Comparison of ENCODE assay signal across 14 mouse cellular contexts in genomic region chr12:30922401-30922800, GRCm38 (mm10). TPM values are rescaled to one million over a fixed set of nuclear protein-coding genes. Genes with fewer than 3 reads are reported as not detected.
DNase-seq lines count a peak whose midpoint lies in the region; ATAC-seq and TF ChIP-seq lines count a peak whose summit lies in the region.
"Had no signal": no experiment of that assay in that cellular context is flagged by ENCODE, and none has a peak within 500 bp of the region (broad histone marks: within the 10 kb centered on the region; RNA-seq: fewer than 3 reads in every experiment).

No protein-coding gene starts in this region.

- no peak for TF ChIP-seq POLR2A in kidney, adult 2 months (IDR thresholded peaks at IDR 0.05; ENCODE audit: low read depth, low read length)

- no peak overlapping the region for H3K9ac ChIP-seq in ES-E14 (ENCODE audit: insufficient read depth, low read depth, low read length, poor library complexity, severe bottlenecking)
- H3K9ac ChIP-seq: heart, embryonic 13.5 days; hindbrain, embryonic 14.5 days; limb, embryonic 15.5 days had no signal

- no peaks in the 10 kb centered on the region for H3K4me1 ChIP-seq in kidney, adult 2 months (ENCODE audit: control insufficient read depth, insufficient read depth, low read length)
- H3K4me1 ChIP-seq in ES-E14 (ENCODE audit: control insufficient read depth in 2 of 2, insufficient read depth in 2 of 2, low read length in 2 of 2, poor library complexity in 1 of 2), result no peaks in the 10 kb centered on the region
- peaks cover 3% of the 10 kb centered on the region; the same call in 1 of the 2 replicates for H3K4me1 ChIP-seq in megakaryocyte, embryonic 14.5 days
- H3K4me1 ChIP-seq: heart, embryonic 13.5 days; limb, embryonic 15.5 days had no signal

- H3K36me3 ChIP-seq in kidney, adult 2 months (ENCODE audit: control insufficient read depth, insufficient read depth, low read length), result no peaks in the 10 kb centered on the region; the same call in 1 of the 2 replicates
- H3K36me3 ChIP-seq in ES-E14 (ENCODE audit: control insufficient read depth, insufficient read depth, low read length, poor library complexity, severe bottlenecking), result no peaks in the 10 kb centered on the region
- H3K36me3 ChIP-seq in megakaryocyte, embryonic 14.5 days (replicated peaks; ENCODE audit: low read length), result no peaks in the 10 kb centered on the region
- H3K36me3 ChIP-seq: heart, embryonic 13.5 days had no signal

- ATAC-seq in hematopoietic stem cell, adult 5-6 weeks (replicated peaks in 1 of 2; ENCODE audit: insufficient read depth in 1 of 2, low FRiP score in 2 of 2, low TSS enrichment in 1 of 2, low read depth in 1 of 2, poor library complexity in 2 of 2, severe bottlenecking in 2 of 2), result peak; percentile 51 to 69; a peak in 3 of 4 replicates

- 84% methylated on average over 3 of the region's 3 CpGs for WGBS in kidney, adult 2 months

- no peaks in the 10 kb centered on the region for H3K27me3 ChIP-seq in kidney, adult 2 months (replicated peaks; ENCODE audit: control insufficient read depth, insufficient read depth, low read length)
- peaks cover 2% of the 10 kb centered on the region for H3K27me3 ChIP-seq in megakaryocyte, embryonic 14.5 days (replicated peaks)
- H3K27me3 ChIP-seq: heart, embryonic 13.5 days; limb, embryonic 15.5 days had no signal

- no peaks in the 10 kb centered on the region for H3K9me3 ChIP-seq in ES-E14 (ENCODE audit: control insufficient read depth, insufficient read depth, low read depth, low read length)
- H3K9me3 ChIP-seq in megakaryocyte, embryonic 14.5 days, result 0 out of 2 replicates have a peak, but pooled peaks cover 3% of the 10 kb centered on the region
- H3K9me3 ChIP-seq: heart, embryonic 13.5 days; limb, embryonic 15.5 days had no signal

- peak; percentile 24 for DNase-seq in kidney, adult 2 months
- DNase-seq in kidney, adult 8-10 months, result no peak
- DNase-seq in ES-E14 (ENCODE audit: low read depth, low spot score), result no peak
- no peak for DNase-seq in right cerebral cortex, postnatal 10 days (ENCODE audit: low spot score in 2 of 2)
- no peak for DNase-seq in kidney, adult 9 months
- no peak for DNase-seq in thymus, postnatal 10 days (ENCODE audit: low spot score in 2 of 2)
- DNase-seq: adrenal gland, adult 8-10 months; thymus, postnatal 25 days had no signal

- TF ChIP-seq CTCF in kidney, adult 2 months (conservative IDR thresholded peaks at IDR 0.05; ENCODE audit: insufficient read depth, insufficient read length, low read depth, low read length), result no peak

- H3K4me3 ChIP-seq in kidney, adult 2 months (ENCODE audit: insufficient read depth, low read depth, low read length), result no peak overlapping the region
- H3K4me3 ChIP-seq in ES-E14 (ENCODE audit: insufficient read depth in 1 of 2, low read depth in 1 of 2, low read length in 2 of 2, poor library complexity in 1 of 2, severe bottlenecking in 1 of 2), result no peak overlapping the region
- peak overlapping the region; percentile 42 for H3K4me3 ChIP-seq in megakaryocyte, embryonic 14.5 days (replicated peaks)
- H3K4me3 ChIP-seq: heart, embryonic 13.5 days; limb, embryonic 15.5 days had no signal

- H3K27ac ChIP-seq in kidney, adult 2 months (ENCODE audit: insufficient read depth, low read depth, low read length), result no peak overlapping the region
- H3K27ac ChIP-seq in ES-E14 (ENCODE audit: insufficient read depth, low read depth, low read length, poor library complexity, severe bottlenecking), result no peak overlapping the region
- H3K27ac ChIP-seq: heart, embryonic 13.5 days; hindbrain, embryonic 14.5 days; kidney, postnatal 0 days; limb, embryonic 15.5 days had no signal

- in situ Hi-C loops in ES-E14 (cut with MboI; ENCODE audit: low sequenced_read_pairs in 2 of 2, unreplicated experiment in 2 of 2), result no loop called here

TF ChIP-seq in ES-E14, 5 proteins besides CTCF, POLR2A, EP300 and RAD21:
- TF ChIP-seq ZC3H11A (IDR thresholded peaks at IDR 0.05; ENCODE audit: borderline replicate concordance, low read depth, low read length) (no peak), MAFK (IDR thresholded peaks at IDR 0.05; ENCODE audit: insufficient read depth, low read depth, low read length) (no peak), CHD2 (IDR thresholded peaks at IDR 0.05; ENCODE audit: low read depth, low read length) (peak; percentile 54; the same call in 1 of the 2 replicates)

RNA-seq across cellular contexts. Expression of gene Sh3yl1, which starts 10.9 kb away (rescaled TPM):
- polyA plus RNA-seq in kidney, adult 2 months (2012; rRNA removed), result 11.6 and 13.5 TPM in 2 replicates
- total RNA-seq in ES-E14 (2012; rRNA removed), result 2.6 and 4.2 TPM in 2 replicates
- total RNA-seq in hematopoietic stem cell, adult 5-6 weeks (2017), result 2.4 and 2.6 TPM in 2 replicates
- not detected in 2 replicates for polyA plus RNA-seq in megakaryocyte, embryonic 14.5 days (2012; ENCODE audit: insufficient read depth, low replicate concordance)

RNA-seq across cellular contexts. Expression of gene Acp1, which starts 11.0 kb away (rescaled TPM):
- polyA plus RNA-seq in kidney, adult 2 months (2012; rRNA removed), result 9.6 and 12.2 TPM in 2 replicates
- 53.8 and 73.7 TPM in 2 replicates for total RNA-seq in ES-E14 (2012; rRNA removed)
- 76.4 and 82.5 TPM in 2 replicates for total RNA-seq in hematopoietic stem cell, adult 5-6 weeks (2017)
- polyA plus RNA-seq in megakaryocyte, embryonic 14.5 days (2012; ENCODE audit: insufficient read depth, low replicate concordance), result 1.1 TPM in 1 of 2 replicates, not detected in the other

RNA-seq across cellular contexts. Expression of gene Alkal2, which starts 38.3 kb away (rescaled TPM):
- polyA plus RNA-seq in kidney, adult 2 months (2012; rRNA removed), result 0.41 and 0.87 TPM in 2 replicates
- not detected in 2 replicates for total RNA-seq in ES-E14 (2012; rRNA removed)
- total RNA-seq in hematopoietic stem cell, adult 5-6 weeks (2017), result not detected in 2 replicates
- polyA plus RNA-seq in megakaryocyte, embryonic 14.5 days (2012; ENCODE audit: insufficient read depth, low replicate concordance), result not detected in 2 replicates
